Mouse (Mus musculus) kidney, adult 2 months (tissue): ENCODE data around the gene Swap70.

Experiments
- CTCF ChIP-seq: fragments of 200-500 bp; conservative IDR thresholded peaks from 2 replicates; pipeline ENCODE4 v1.5.1; 2011; ENCODE audit warnings: low read depth, mild to moderate bottlenecking, control low read depth, low read length, moderate library complexity, mixed read lengths; ENCODE audit not compliant: insufficient read depth, insufficient read length
- POLR2A ChIP-seq: fragments of 200-500 bp; IDR thresholded peaks from one replicate; pipeline ENCODE4 v1.6.1; 2011; ENCODE audit warnings: low read depth, low read length, control low read depth

GRCm38 (mm10) chr7:110262661-110263060 lies 41.1 kb downstream of the Swap70 start:
- TF ChIP-seq CTCF (no peak), POLR2A (no peak)
